ENCODE assay signal across 10 mouse cellular contexts in genomic region chr3:88276529-88277143, GRCm38 (mm10). TPM values are rescaled to one million over a fixed set of nuclear protein-coding genes. Genes with fewer than 3 reads are reported as not detected.
DNase-seq lines count a peak whose midpoint lies in the region; ATAC-seq and TF ChIP-seq lines count a peak whose summit lies in the region.
"Had no signal": no experiment of that assay in that cellular context is flagged by ENCODE, and none has a peak within 500 bp of the region (broad histone marks: within the 10 kb centered on the region; RNA-seq: fewer than 3 reads in every experiment).

No protein-coding gene starts in this region.

- no peak overlapping the region for H3K27ac ChIP-seq in kidney, postnatal 0 days
- H3K27ac ChIP-seq in kidney, embryonic 16.5 days (ENCODE audit: low read length): no peak overlapping the region
- no peak overlapping the region for H3K27ac ChIP-seq in forebrain, embryonic 10.5 days

- no peak for ATAC-seq in kidney, postnatal 0 days (replicated peaks; ENCODE audit: low FRiP score, low read depth)
- no peak for ATAC-seq in kidney, embryonic 16.5 days (ENCODE audit: low FRiP score, low TSS enrichment)
- ATAC-seq in erythroblast, adult 5-6 weeks (replicated peaks; ENCODE audit: low FRiP score, poor library complexity, severe bottlenecking): no peak

- H3K9me3 ChIP-seq in kidney, postnatal 0 days (replicated peaks; ENCODE audit: low read length): no peaks in the 10 kb centered on the region
- H3K9me3 ChIP-seq in kidney, embryonic 16.5 days (ENCODE audit: low read length): no peaks in the 10 kb centered on the region
- H3K9me3 ChIP-seq in forebrain, embryonic 10.5 days: no peaks in the 10 kb centered on the region

- no peak overlapping the region for H3K9ac ChIP-seq in kidney, postnatal 0 days (ENCODE audit: low read depth, low read length)
- H3K9ac ChIP-seq in kidney, embryonic 16.5 days (replicated peaks; ENCODE audit: low read length): no peak overlapping the region

- H3K36me3 ChIP-seq in kidney, postnatal 0 days (ENCODE audit: insufficient read depth, low read length): no peaks in the 10 kb centered on the region
- no peaks in the 10 kb centered on the region for H3K36me3 ChIP-seq in kidney, embryonic 16.5 days (ENCODE audit: insufficient read depth, low read length)
- no peaks in the 10 kb centered on the region for H3K36me3 ChIP-seq in forebrain, embryonic 10.5 days (replicated peaks)

- no peaks in the 10 kb centered on the region for H3K27me3 ChIP-seq in kidney, postnatal 0 days (ENCODE audit: insufficient read depth, low read length)
- H3K27me3 ChIP-seq in kidney, embryonic 16.5 days (ENCODE audit: insufficient read depth, low read length): no peaks in the 10 kb centered on the region
- H3K27me3 ChIP-seq in forebrain, embryonic 10.5 days (ENCODE audit: poor library complexity, severe bottlenecking): no peaks in the 10 kb centered on the region

- peak; percentile 37 to 81 for DNase-seq in adrenal gland, adult (ENCODE audit: inconsistent age in 2 of 2, low spot score in 1 of 2)
- DNase-seq in adrenal gland, postnatal 4 days (ENCODE audit: low spot score in 2 of 2): no peak
- DNase-seq in kidney, postnatal 0 days (ENCODE audit: low spot score): peak; percentile 50
- peak; percentile 99 for DNase-seq in R1 (ENCODE audit: low read depth, low spot score)
- DNase-seq in layer of hippocampus, postnatal 10 days (ENCODE audit: low spot score in 2 of 2): peak; percentile 36 to 43
- no peak for DNase-seq in forebrain, embryonic 10.5 days (ENCODE audit: extremely low spot score, low spot score)

- H3K4me2 ChIP-seq in kidney, postnatal 0 days (ENCODE audit: low read length): no peak overlapping the region
- no peak overlapping the region for H3K4me2 ChIP-seq in kidney, embryonic 16.5 days (replicated peaks; ENCODE audit: low read depth, low read length)

- TF ChIP-seq CTCF in kidney, postnatal 0 days (IDR thresholded peaks at IDR 0.05; ENCODE audit: low read depth): peak; percentile 79

- H3K4me1 ChIP-seq in kidney, postnatal 0 days (replicated peaks; ENCODE audit: insufficient read depth, low read length): no peaks in the 10 kb centered on the region
- H3K4me1 ChIP-seq in kidney, embryonic 16.5 days (ENCODE audit: insufficient read depth, low read length): no peaks in the 10 kb centered on the region
- H3K4me1 ChIP-seq in forebrain, embryonic 10.5 days: peaks cover 3% of the 10 kb centered on the region; the same call in 1 of the 2 replicates

- H3K4me3 ChIP-seq in kidney, postnatal 0 days (replicated peaks; ENCODE audit: low read depth, low read length): no peak overlapping the region
- no peak overlapping the region for H3K4me3 ChIP-seq in kidney, embryonic 16.5 days (ENCODE audit: low read length)
- no peak overlapping the region for H3K4me3 ChIP-seq in forebrain, embryonic 10.5 days
- H3K4me3 ChIP-seq: erythroblast, embryonic 14.5 days had no signal

- 35% methylated on average over 7 of the region's 7 CpGs for WGBS in kidney, postnatal 0 days
- WGBS in kidney, embryonic 16.5 days: 41% methylated on average over 7 of the region's 7 CpGs
- WGBS in forebrain, embryonic 10.5 days: 61% methylated on average over 7 of the region's 7 CpGs

RNA-seq across cellular contexts. Expression of gene Gm38392, which starts 10.4 kb away (rescaled TPM):
- total RNA-seq in adrenal gland, postnatal 4 days (2021): 1 to 10 TPM in 1 of 2 experiments, under 1 TPM in 1; 0.65 to 1.4 TPM
- 3.8 and 5.1 TPM in 2 replicates for polyA plus RNA-seq in kidney, postnatal 0 days (2015; fragmentation: Nextera tagmentation; extraction: Ambion mirVana)
- polyA plus RNA-seq in kidney, embryonic 16.5 days (2015; fragmentation: Nextera tagmentation; extraction: Ambion mirVana): 0.15 and 2.2 TPM in 2 replicates
- total RNA-seq in layer of hippocampus, postnatal 10 days (2021): under 1 TPM; 0.78 to 0.83 TPM
- total RNA-seq in erythroblast, adult 5-6 weeks (2015; ENCODE audit: low replicate concordance): not detected in 2 replicates
- not detected in 2 replicates for total RNA-seq in erythroblast, adult 5-6 weeks (2017; ENCODE audit: low replicate concordance)
- polyA plus RNA-seq in forebrain, embryonic 10.5 days (2016; fragmentation: Nextera tagmentation; extraction: Ambion mirVana): 0.14 TPM in 1 of 2 replicates, not detected in the other
- polyA plus RNA-seq: erythroblast, embryonic 14.5 days had no signal

RNA-seq across cellular contexts. Expression of gene Tsacc, which starts 20.2 kb away (rescaled TPM):
- 10 to 100 TPM in 1 of 2 experiments, 1 to 10 TPM in 1; 8.0 to 11.0 TPM for total RNA-seq in adrenal gland, postnatal 4 days (2021)
- 13.0 and 13.8 TPM in 2 replicates for polyA plus RNA-seq in kidney, postnatal 0 days (2015; fragmentation: Nextera tagmentation; extraction: Ambion mirVana)
- polyA plus RNA-seq in kidney, embryonic 16.5 days (2015; fragmentation: Nextera tagmentation; extraction: Ambion mirVana): 12.3 and 15.3 TPM in 2 replicates
- 1 to 10 TPM; 1.8 to 7.0 TPM for total RNA-seq in layer of hippocampus, postnatal 10 days (2021)
- 5.0 TPM in 1 of 2 replicates, not detected in the other for total RNA-seq in erythroblast, adult 5-6 weeks (2015; ENCODE audit: low replicate concordance)
- not detected in 2 replicates for total RNA-seq in erythroblast, adult 5-6 weeks (2017; ENCODE audit: low replicate concordance)
- 14.3 TPM in 2 replicates for polyA plus RNA-seq in forebrain, embryonic 10.5 days (2016; fragmentation: Nextera tagmentation; extraction: Ambion mirVana)

RNA-seq across cellular contexts. Expression of gene Cct3, which starts 20.3 kb away (rescaled TPM):
- 100 to 1,000 TPM; 272 to 299 TPM for total RNA-seq in adrenal gland, postnatal 4 days (2021)
- polyA plus RNA-seq in kidney, postnatal 0 days (2015; fragmentation: Nextera tagmentation; extraction: Ambion mirVana): 373 and 411 TPM in 2 replicates
- polyA plus RNA-seq in kidney, embryonic 16.5 days (2015; fragmentation: Nextera tagmentation; extraction: Ambion mirVana): 575 and 599 TPM in 2 replicates
- total RNA-seq in layer of hippocampus, postnatal 10 days (2021): 100 to 1,000 TPM; 198 to 208 TPM
- 97.4 and 178 TPM in 2 replicates for total RNA-seq in erythroblast, adult 5-6 weeks (2015; ENCODE audit: low replicate concordance)
- total RNA-seq in erythroblast, adult 5-6 weeks (2017; ENCODE audit: low replicate concordance): 48.6 and 66.1 TPM in 2 replicates
- polyA plus RNA-seq in forebrain, embryonic 10.5 days (2016; fragmentation: Nextera tagmentation; extraction: Ambion mirVana): 874 and 908 TPM in 2 replicates

RNA-seq across cellular contexts. Expression of gene Rhbg, which starts 22.1 kb away (rescaled TPM):
- 1 to 10 TPM; 2.2 to 3.8 TPM for total RNA-seq in adrenal gland, postnatal 4 days (2021)
- 23.2 and 24.2 TPM in 2 replicates for polyA plus RNA-seq in kidney, postnatal 0 days (2015; fragmentation: Nextera tagmentation; extraction: Ambion mirVana)
- 11.5 and 13.5 TPM in 2 replicates for polyA plus RNA-seq in kidney, embryonic 16.5 days (2015; fragmentation: Nextera tagmentation; extraction: Ambion mirVana)
- under 1 TPM in 1 of 2 experiments, not detected in 1; 0.25 TPM for total RNA-seq in layer of hippocampus, postnatal 10 days (2021)
- total RNA-seq in erythroblast, adult 5-6 weeks (2015; ENCODE audit: low replicate concordance): not detected in 2 replicates
- not detected in 2 replicates for total RNA-seq in erythroblast, adult 5-6 weeks (2017; ENCODE audit: low replicate concordance)
- 0.37 and 0.38 TPM in 2 replicates for polyA plus RNA-seq in forebrain, embryonic 10.5 days (2016; fragmentation: Nextera tagmentation; extraction: Ambion mirVana)
- total RNA-seq: left cerebral cortex, postnatal 25 days had no signal
- polyA plus RNA-seq: erythroblast, embryonic 14.5 days had no signal

RNA-seq across cellular contexts. Expression of gene Glmp, which starts 48.2 kb away (rescaled TPM):
- total RNA-seq in adrenal gland, postnatal 4 days (2021): 100 to 1,000 TPM; 163 to 166 TPM
- 306 and 328 TPM in 2 replicates for polyA plus RNA-seq in kidney, postnatal 0 days (2015; fragmentation: Nextera tagmentation; extraction: Ambion mirVana)
- 273 and 278 TPM in 2 replicates for polyA plus RNA-seq in kidney, embryonic 16.5 days (2015; fragmentation: Nextera tagmentation; extraction: Ambion mirVana)
- total RNA-seq in layer of hippocampus, postnatal 10 days (2021): 10 to 100 TPM; 62.1 to 73.0 TPM
- 11.1 and 58.3 TPM in 2 replicates for total RNA-seq in erythroblast, adult 5-6 weeks (2015; ENCODE audit: low replicate concordance)
- total RNA-seq in erythroblast, adult 5-6 weeks (2017; ENCODE audit: low replicate concordance): 5.9 and 13.1 TPM in 2 replicates
- polyA plus RNA-seq in forebrain, embryonic 10.5 days (2016; fragmentation: Nextera tagmentation; extraction: Ambion mirVana): 114 and 124 TPM in 2 replicates

Comparison
In these comparisons a context has a peak if more than half of its experiments do, and no peak if none do; other contexts are left out.
1. DNase-seq: peak in adrenal gland, adult (2 of 2), kidney, postnatal 0 days (single experiment), R1 (single experiment) and layer of hippocampus, postnatal 10 days (2 of 2); none in adrenal gland, postnatal 4 days (0 of 2) and forebrain, embryonic 10.5 days (single experiment).